Mouse (Mus musculus) kidney, adult 8-10 months (tissue): ENCODE results near the gene Tex21.
"Not testable (repeated sequence)": the region's sequence is repeated elsewhere in the genome, so short reads cannot be mapped to it uniquely, and the experiment has no call there.

Source experiments
- DNase-seq, 2 experiments: peaks; one replicate each; pipeline ENCODE4 v3.0.0; 2022

The Tex21 gene

GRCm38 (mm10) chr12:76256114-76256843 is 9.7 kb upstream of the Tex21 start:
- DNase-seq: peak; percentile 51 to 77

GRCm38 (mm10) chr12:76255499-76255875 is 8.9 kb upstream of the Tex21 start:
- DNase-seq: peak; percentile 42 to 47

DNA sequence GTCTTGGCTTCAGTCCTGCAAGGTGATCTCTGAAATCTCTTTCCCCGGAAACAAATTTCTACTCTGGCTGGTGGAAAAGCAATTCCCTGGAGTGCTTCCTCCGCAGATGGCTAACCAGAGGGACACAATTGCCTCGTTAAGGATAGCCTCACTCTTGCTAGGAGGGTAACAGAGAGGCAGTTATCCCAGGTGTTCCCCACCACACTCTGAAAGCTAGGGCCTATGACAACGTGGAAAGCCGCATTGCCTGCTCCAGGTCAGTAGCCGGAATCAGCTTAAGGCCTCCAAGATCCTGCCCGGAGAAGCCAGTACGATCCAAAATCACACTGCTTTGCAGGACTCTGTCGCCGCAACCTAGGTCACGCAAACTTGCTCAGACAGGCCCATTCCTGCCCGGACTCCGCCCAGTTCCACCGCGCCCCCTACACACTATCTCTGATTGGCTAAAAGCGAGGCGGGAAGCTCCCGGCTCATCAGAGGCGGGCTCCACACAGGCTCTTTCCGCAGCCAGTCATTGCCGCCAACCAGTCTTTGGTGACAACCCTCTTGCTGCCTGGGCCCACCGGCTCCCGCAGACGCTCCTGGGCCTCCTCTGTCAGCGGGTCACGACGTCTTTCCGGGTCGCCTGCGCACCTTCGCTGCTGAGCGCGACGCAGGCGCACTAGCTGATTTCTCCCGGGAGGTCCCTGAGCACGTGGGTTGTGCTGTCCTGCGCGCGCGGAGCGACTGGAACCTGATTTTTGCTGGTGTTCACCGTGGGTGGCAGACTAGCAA is 8.4 kb upstream of the Tex21 start, which contains the start of gene Mthfd1:
TSS of gene Mthfd1 (plus strand) at position 574 of the 774 bp plus-strand sequence.
- DNase-seq: peak; percentile 96 to 98

- DNase-seq: no peak
These were observed 7.4 kb upstream of the Tex21 start for GRCm38 (mm10) chr12:76253991-76254390.

GRCm38 (mm10) chr12:76253591-76253990 is 7.0 kb upstream of the Tex21 start:
- DNase-seq: no peak

- no peak for DNase-seq
These were observed 6.5 kb upstream of the Tex21 start for GRCm38 (mm10) chr12:76253090-76253489.

DNA sequence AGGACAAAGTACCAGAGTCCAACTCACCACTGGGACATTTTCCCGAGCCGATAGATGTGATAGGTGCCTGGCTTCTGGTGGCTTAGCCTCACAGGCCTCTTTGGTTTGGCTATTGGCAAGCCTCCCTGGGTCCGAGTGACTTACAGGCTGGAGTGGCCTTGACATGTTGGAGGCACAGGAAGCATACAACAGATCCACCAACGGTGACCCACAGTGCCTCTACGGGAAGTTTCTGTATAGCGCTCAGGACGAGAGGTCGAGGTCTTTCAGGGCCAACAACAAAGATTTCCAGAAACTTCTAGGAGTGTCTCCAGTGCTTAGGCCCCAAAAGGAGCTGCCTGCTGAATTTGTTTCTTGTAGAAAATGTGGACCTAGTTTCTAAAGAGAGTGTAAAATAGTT is 1.6 kb downstream of the Tex21 start:
- no peak for DNase-seq

DNA sequence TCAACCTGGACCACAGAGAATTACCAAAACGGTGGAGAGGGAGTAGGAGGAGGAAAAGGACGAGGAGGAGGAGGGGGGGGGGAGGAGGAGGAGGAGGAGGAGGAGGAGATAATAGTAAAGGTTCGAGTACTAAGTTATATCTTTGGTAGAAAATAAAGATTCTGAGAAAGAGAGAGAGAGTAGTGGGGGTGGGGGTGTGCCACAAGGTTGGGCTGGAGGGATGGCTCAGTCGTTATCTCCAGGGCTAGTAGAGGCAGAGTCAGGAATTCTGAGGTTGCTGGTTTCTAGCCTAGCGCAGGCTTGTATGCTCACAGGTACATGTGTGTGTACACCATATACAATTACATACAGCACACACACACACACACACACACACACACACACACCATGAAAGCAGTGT is 4.7 kb downstream of the Tex21 start:
- DNase-seq: no peak

- no peak for DNase-seq
These were observed 5.5 kb downstream of the Tex21 start for GRCm38 (mm10) chr12:76241084-76241483.

DNA sequence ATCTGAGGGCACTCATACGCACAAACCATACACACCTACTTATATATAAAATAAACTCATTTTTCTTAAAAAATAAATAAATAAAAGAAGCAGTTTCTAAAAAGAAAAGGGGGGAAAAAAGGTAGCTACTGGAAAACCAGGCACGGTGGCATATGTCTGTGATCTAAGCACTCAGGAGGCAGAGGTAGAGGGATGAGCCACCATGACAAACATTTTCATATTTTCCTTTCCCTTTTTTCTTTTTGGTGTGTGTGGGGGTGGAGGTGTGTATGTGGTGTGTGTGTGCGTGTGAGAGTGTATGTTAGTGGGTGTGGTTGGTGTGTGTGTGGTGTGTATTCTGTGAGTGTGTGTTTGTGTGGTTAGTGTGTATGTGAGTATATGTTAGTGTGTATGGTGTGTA is 5.9 kb downstream of the Tex21 start:
- no peak for DNase-seq

DNA sequence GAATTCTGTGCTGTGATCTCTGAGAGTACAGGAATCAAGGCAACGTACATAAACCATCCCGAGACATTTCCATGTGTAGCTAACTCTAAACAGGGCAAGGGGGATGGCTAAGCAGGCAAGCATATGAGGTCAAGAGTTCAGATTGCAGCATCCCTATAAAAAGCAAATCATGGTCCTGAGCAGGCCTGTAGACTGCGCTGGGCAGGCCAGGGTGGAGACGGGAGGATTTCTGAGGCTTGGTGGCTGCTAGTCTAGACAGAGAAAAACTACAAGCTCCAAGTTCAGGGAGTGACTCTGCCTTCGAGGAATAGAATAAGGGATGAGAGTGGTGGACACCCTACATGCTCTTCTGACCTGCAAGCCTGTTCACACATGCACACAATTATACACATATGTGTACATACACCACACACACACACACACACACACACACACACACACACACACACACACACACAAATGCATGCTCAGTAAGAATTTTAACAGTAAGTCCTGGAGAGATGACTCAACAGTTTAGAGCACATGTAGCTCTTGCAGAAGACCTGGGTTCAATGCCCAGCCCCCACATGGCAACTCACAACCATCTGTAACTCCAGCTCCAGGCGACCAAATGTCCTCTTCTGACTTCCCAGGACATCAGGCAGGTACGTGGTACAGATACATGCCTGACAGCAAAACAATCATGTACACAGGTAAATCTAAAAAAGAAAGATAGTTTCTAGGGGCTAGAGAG is 6.5 kb downstream of the Tex21 start:
- no peak for DNase-seq

DNA sequence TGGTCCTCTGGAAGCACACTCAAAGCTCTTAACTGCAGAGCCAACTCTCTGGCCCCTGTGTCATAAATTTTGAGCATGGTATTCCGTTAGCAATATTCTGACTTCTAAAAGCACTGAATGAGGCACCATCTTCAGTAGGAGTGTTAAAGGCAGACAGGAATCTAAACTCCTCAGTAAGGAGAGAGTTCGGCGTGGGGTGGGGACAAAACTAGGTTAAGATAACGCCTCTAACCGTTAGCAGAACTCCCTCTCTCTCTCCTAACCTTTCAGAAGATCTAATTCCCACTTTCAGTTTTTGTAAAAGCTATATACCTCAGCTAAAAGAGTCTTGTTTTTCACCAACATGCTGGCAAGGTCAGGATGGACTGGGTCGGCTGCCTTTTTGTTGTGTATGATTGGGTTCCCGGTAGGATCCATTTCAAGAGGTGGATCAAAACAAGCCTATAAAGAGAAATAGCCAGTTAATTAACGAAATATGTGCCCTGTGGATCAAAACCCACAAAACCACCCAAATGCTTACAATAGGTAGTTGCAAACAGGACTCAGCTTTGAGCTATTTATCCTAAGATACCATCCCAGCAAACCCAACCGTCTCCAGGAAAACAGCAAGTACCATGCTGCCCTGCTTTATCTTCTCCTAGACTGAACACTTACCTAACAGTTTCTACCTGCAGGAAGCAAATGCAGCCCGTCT is 7.3 kb downstream of the Tex21 start:
- DNase-seq: no peak

- no peak for DNase-seq
These were observed 11.3 kb downstream of the Tex21 start for GRCm38 (mm10) chr12:76235253-76235652.

DNA sequence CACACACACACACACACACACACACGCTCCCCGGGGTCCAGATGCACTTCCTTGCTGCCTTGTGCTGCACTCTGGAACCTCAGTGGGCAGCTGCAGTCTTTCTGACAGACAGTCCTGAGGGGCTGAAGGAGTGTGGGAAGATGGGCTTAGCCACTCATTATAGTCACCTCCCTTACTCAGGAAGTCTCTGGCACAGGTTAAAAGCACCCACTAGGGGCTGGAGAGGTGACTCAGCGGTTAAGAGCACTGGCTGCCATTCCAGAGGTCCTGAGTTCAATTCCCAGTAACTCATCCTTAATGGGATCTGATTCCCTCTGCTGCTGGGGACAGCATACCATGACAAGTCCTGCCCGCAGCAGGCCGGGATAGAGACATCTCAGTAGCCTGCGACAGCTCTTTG is 15.9 kb downstream of the Tex21 start:
- DNase-seq: no peak

DNA sequence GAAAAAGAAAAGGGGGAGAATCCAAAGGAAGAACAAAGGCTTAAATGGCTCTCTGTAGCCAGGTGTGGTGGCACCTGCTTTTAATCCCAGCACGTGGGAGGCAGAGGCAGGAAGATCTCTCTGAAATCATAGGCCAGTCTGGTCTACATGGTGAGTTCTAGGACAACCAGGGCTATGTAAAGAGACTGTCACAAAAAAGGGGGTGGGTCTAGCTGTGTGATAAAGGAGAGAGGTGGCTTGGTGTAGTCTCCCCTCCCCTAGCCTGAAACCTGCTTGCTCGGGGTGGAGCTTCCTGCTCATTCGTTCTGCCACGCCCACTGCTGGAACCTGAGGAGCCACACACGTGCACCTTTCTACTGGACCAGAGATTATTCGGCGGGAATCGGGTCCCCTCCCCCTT is 24.4 kb downstream of the Tex21 start:
- DNase-seq: not testable (repeated sequence)

DNA sequence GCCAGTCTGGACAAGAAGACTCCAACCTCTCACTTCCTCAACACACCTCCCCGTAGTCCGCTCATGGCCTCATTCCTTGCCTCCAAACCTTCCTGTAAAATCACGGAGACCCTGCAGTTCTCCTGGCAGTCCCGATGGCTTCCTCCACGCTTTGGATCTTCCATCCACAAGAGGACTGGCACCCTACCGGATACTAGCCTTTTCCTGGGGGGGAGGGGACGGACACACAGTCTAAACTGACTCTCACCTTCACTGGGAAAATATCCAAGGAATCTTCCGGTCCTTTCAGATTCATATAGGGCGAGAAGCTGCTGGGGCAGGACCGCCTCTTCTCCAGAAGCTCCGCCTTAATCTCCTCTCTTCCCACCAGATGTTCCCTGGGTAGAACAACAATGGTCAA is 29.8 kb downstream of the Tex21 start:
- no peak for DNase-seq

- DNase-seq: no peak
These were observed 31.4 kb downstream of the Tex21 start for GRCm38 (mm10) chr12:76215121-76215520.

GRCm38 (mm10) chr12:76209429-76209974 is 37.0 kb downstream of the Tex21 start:
- no peak for DNase-seq

- no peak for DNase-seq
These were observed 46.2 kb downstream of the Tex21 start for GRCm38 (mm10) chr12:76200326-76200725.

DNA sequence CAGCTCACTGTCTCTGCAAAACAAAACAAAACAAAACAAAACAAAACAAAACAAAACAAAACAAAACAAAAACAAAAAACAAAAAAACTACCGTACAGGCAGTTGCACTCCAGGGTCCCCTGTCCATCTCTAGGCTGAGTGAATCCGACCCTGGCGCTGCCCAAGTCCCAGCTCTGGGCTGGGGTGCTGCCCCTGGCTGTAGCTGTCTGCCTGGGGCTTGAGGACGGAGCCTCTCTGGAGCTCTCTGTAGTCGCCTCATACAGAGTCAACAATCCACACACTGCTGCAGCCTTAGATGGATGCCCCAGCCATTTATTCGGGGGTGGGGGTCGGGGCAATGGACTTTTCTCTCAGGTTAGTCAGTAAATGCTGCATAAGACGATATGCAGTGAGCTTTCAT is 49.5 kb downstream of the Tex21 start:
- no peak for DNase-seq

DNA sequence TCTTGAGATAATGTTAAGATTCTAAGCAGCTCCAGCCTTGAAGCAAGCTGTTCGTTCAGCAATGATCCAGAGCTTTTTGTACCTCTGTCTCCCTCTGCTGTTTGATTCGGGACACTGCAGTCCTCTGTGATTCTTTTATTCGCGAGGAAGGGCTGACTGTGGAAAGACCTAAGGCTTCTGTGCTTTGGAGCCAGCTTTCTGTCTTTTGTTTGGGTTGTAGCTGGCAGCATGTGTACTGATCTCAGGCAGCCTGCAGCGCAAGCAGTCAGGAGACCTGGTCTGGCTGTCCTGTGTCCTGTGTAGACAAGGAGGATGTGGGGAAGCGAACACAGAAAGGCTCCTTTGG is 49.9 kb downstream of the Tex21 start:
- DNase-seq: peak; percentile 71 to 82

DNA sequence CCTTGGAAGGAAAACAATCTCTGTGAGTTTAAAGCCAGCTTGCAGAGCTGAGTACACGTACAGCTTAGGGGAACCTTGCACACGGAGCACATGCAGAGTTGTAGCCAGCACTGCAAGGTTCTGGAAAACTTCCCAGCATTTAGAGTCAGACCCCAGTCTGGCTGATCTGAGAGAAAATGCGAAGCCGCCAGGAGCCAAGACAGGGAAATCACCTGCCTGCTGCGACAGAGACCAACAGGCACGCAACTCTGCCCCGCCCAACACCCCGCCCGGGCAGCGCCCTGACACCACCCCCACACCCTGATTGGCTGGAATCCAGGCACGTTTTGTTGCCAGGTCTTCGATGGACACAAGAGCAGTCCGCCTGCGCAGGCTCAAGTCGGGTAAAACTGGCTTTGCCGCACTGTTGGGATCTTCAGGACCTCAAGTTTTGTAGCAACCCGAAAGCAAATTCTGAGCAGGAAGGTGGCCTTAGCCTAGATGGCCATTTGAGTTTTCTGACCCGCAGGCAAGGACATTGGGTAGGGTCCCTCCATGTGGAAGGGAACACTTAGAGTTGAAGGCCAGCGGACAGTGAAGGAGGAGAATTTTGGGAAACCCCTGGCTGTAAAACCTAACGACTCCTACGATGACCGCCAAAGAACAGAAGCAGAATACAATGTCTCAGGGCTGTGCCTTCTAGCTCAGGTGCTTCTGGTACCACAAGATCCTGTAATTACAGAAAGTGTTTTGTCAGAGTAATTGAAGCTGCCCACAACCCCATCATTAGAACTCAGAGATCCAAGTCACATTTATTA is 50.4 kb downstream of the Tex21 start:
- DNase-seq: peak; percentile 92 to 94
